Comparison of ENCODE assay signal across 9 mouse cellular contexts in genomic region chr4:104725673-104726072, GRCm38 (mm10). TPM values are rescaled to one million over a fixed set of nuclear protein-coding genes. Genes with fewer than 3 reads are reported as not detected.
DNase-seq lines count a peak whose midpoint lies in the region; ATAC-seq lines count a peak whose summit lies in the region.
"Had no signal": no experiment of that assay in that cellular context is flagged by ENCODE, and none has a peak within 500 bp of the region (broad histone marks: within the 10 kb centered on the region; RNA-seq: fewer than 3 reads in every experiment).

No protein-coding gene starts in this region.

- peak; percentile 47 to 53 for DNase-seq in cerebellum, postnatal 10 days
- no peak for DNase-seq in cerebellum, adult 9-10 months
- peak; percentile 36 for DNase-seq in kidney, adult 9 months
- no peak for DNase-seq in kidney, postnatal 4 days
- peak; percentile 79 for DNase-seq in midbrain, embryonic 11.5 days (ENCODE audit: low spot score, missing footprints)
- DNase-seq in midbrain, embryonic 10.5 days (ENCODE audit: low spot score) = no peak
- DNase-seq in retina, embryonic 14.5 days (ENCODE audit: low spot score) = peak; percentile 63

- no peak overlapping the region for H3K9ac ChIP-seq in midbrain, embryonic 11.5 days (ENCODE audit: low read length)

- WGBS in midbrain, embryonic 11.5 days = 55% methylated on average over 3 of the region's 3 CpGs
- 50% methylated on average over 3 of the region's 3 CpGs for WGBS in midbrain, embryonic 10.5 days

- H3K4me1 ChIP-seq in midbrain, embryonic 11.5 days (ENCODE audit: control insufficient read depth, insufficient read depth, low read length) = no peaks in the 10 kb centered on the region
- H3K4me1 ChIP-seq in midbrain, embryonic 10.5 days = peaks cover 3% of the 10 kb centered on the region; the same call in 1 of the 2 replicates

- H3K27me3 ChIP-seq in midbrain, embryonic 11.5 days (ENCODE audit: control insufficient read depth, insufficient read depth, low read length) = no peaks in the 10 kb centered on the region; the same call in 1 of the 2 replicates
- no peaks in the 10 kb centered on the region for H3K27me3 ChIP-seq in midbrain, embryonic 10.5 days (ENCODE audit: low read depth, poor library complexity, severe bottlenecking)

- H3K9me3 ChIP-seq in midbrain, embryonic 11.5 days (ENCODE audit: control insufficient read depth, low read length) = no peaks in the 10 kb centered on the region
- H3K9me3 ChIP-seq in midbrain, embryonic 10.5 days (replicated peaks) = no peaks in the 10 kb centered on the region

- ATAC-seq in midbrain, embryonic 11.5 days (ENCODE audit: low FRiP score) = no peak
- ATAC-seq in inflammation-experienced regulatory T-cells, adult 6 months = no peak

- no peak overlapping the region for H3K27ac ChIP-seq in midbrain, embryonic 11.5 days (ENCODE audit: low read depth, low read length)
- no peak overlapping the region for H3K27ac ChIP-seq in midbrain, embryonic 10.5 days (replicated peaks)

- no peak overlapping the region for H3K4me2 ChIP-seq in midbrain, embryonic 11.5 days

- H3K36me3 ChIP-seq in midbrain, embryonic 11.5 days (ENCODE audit: control insufficient read depth, insufficient read depth, low read length) = no peaks in the 10 kb centered on the region
- H3K36me3 ChIP-seq in midbrain, embryonic 10.5 days = no peaks in the 10 kb centered on the region

- no peak overlapping the region for H3K4me3 ChIP-seq in midbrain, embryonic 11.5 days (ENCODE audit: low read depth, low read length)
- H3K4me3 ChIP-seq in midbrain, embryonic 10.5 days = no peak overlapping the region

RNA-seq across cellular contexts. Expression of gene C8b, which starts 40.4 kb away (rescaled TPM):
- polyA plus RNA-seq in midbrain, embryonic 11.5 days (2014; fragmentation: Nextera tagmentation; extraction: Ambion mirVana) = not detected in 2 replicates
- polyA plus RNA-seq in midbrain, embryonic 10.5 days (2016; fragmentation: Nextera tagmentation; extraction: Ambion mirVana) = 0.12 TPM in 1 of 2 replicates, not detected in the other
- not detected for polyA plus RNA-seq in inflammation-experienced regulatory T-cells, adult 6 months (2017; shearing (Covaris generic))
- polyA plus RNA-seq: embryonic facial prominence, embryonic 14.5 days had no signal

Comparison
In these comparisons a context has a peak if more than half of its experiments do, and no peak if none do; other contexts are left out.
1. DNase-seq: peak in cerebellum, postnatal 10 days (2 of 2), kidney, adult 9 months (single experiment), midbrain, embryonic 11.5 days (single experiment) and retina, embryonic 14.5 days (single experiment); none in cerebellum, adult 9-10 months (single experiment), kidney, postnatal 4 days (0 of 2) and midbrain, embryonic 10.5 days (single experiment).